Mouse (Mus musculus): ENCODE measurements around the gene Med12l. TPM values are rescaled to one million over a fixed set of nuclear protein-coding genes. Genes with fewer than 3 reads are reported as not detected.

The Med12l gene
- total RNA-seq, 2 experiments from 2014 or later, result 0.27 to 0.45 TPM

DNA sequence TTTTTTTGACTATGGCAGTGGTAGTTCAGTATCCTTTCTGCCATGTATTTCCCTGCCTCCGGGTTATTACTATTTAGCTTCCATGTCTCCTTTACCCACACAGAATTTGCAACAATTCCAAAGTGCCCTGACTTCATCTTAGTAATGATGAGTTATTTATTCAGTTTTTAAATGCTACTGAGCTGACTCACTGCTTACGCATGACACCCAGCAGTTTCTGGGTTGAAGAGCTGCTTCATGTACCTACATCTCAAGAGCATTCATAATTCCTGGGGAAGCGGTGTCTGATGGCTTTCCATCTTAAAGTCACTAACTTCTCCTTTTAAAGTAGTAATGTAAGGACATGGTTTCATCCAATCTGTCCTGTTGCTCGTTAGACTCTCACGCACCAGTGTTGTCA is 299.3 kb downstream of the Med12l start:
- DNase-seq (ENCODE audit: low spot score), result no peak

- no peak for DNase-seq (ENCODE audit: low spot score)
These were observed 299.9 kb downstream of the Med12l start for GRCm38 (mm10) chr3:59305518-59305917.

DNA sequence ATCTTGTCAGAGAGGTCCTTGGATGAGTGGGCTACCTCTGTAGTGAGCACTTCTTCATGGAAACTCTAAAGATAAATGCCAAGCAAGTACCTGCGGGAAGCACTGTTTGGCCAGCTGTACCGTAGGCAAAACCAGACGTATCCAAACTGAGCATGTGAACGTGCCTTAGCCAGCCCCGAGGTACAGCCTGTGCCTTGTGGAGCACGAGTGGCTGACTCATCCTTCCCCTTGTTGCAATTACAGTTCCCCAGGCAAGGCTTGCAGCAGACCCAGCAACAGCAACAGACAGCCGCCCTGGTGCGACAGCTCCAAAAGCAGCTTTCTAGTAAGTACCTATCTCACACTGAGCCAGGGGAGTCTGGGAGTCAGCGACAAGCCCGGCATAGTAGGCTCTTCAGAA is 307.0 kb downstream of the Med12l start:
- peak; percentile 17 for DNase-seq (ENCODE audit: low spot score)

DNA sequence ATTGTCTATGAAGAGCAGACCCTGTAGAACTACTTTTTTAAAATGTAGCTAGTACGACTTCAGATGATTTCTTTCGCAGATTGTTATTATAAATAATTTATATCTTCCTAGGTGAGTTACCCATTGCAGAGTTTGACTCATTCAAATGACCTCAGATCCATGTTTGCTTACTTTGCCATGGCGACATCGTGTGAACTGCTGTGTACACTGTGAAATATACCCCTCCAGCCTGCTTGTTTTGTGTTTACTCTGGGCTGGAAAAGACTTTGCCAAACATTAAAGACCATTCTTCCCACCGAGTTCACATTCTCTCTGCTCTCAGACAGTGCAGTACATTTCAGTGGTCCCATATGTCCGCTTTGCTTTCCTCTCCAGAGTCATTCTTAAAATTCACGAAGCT is 310.5 kb downstream of the Med12l start:
- DNase-seq (ENCODE audit: low spot score), result no peak

GRCm38 (mm10) chr3:59321278-59321876 is 315.8 kb downstream of the Med12l start:
- DNase-seq (ENCODE audit: low spot score), result peak; percentile 44

- no peak for DNase-seq (ENCODE audit: low spot score)
These were observed 322.9 kb downstream of the Med12l start for GRCm38 (mm10) chr3:59328526-59328925.

DNA sequence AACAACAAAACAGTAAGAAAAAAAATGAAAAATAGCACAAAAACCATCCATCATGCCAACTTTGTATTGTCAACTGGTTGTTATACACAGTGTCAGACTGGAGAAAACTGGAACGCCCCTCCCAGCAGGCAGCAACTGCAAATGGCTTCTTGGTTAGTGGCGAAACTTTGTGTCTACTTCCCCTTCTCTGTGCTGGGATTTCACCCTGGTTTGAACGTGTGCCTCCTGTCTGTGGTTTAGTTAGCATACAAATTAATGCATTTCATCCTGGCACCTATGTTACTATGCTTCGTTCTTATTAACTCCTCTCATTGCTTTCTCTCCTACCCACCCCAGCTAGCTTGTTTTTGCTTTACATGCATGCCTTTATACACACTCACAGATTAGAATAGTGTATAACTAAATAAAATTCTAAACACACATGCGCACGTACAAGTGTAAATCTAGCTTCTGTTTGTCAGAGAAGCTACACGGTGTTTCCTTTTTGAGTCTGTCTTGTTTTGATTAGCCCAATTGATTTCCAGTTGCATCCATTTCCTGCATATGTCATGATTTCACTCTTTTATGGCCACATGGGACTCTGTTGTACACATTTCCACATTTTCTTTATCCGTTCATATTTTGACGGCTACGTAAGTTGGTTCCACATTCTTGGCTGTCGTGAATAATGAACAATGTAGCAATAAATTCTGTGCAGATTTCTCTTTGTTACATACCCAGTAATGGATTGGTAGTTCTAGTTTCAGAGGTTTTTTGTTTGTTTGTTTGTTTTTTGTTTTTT is 336.2 kb downstream of the Med12l start:
- DNase-seq (ENCODE audit: low spot score), result no peak

- DNase-seq (ENCODE audit: low spot score), result peak; percentile 75
These were observed 337.4 kb downstream of the Med12l start for GRCm38 (mm10) chr3:59343026-59343425.

- DNase-seq (ENCODE audit: low spot score), result peak; percentile 15
These were observed 338.7 kb downstream of the Med12l start, which contains the start of gene Igsf10 for GRCm38 (mm10) chr3:59344065-59344905. Gene Igsf10 (minus strand): TSS chr3:59344394.

GRCm38 (mm10) chr3:59351768-59352167 is 346.1 kb downstream of the Med12l start:
- no peak for DNase-seq (ENCODE audit: low spot score)

GRCm38 (mm10) chr3:59354156-59354555 is 348.5 kb downstream of the Med12l start:
- DNase-seq (ENCODE audit: low spot score), result peak; percentile 25

GRCm38 (mm10) chr3:59360102-59360501 is 354.5 kb downstream of the Med12l start:
- DNase-seq (ENCODE audit: low spot score), result no peak

DNA sequence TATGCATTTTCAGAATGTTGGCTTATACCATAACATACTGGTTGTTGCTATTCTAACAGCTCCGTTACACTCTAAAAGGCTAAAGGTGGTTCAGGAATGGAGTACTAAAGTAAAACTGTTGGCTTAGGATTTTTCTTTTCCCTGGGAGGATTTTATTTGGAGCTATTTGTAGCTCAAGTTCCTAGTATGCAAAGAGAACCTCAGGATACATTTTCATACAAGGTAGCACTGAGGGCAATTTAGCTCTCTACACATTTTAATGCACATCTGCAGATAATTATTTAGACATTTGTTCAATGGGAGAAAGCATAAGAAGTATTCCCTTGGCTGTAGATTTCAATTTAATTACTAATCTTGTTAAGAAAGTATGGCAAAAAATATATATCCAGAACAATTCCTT is 356.3 kb downstream of the Med12l start:
- no peak for DNase-seq (ENCODE audit: low spot score)

Other genes with a start within 250 kb of the Med12l start
- not detected for gene Mindy4b-ps, start 183.5 kb upstream of the Med12l start, total RNA-seq (2021)
- gene Clrn1, start 120.5 kb upstream of the Med12l start, total RNA-seq (2021), result not detected
- gene Gpr171, start 96.0 kb downstream of the Med12l start, total RNA-seq (2021), result under 1 TPM in 1 of 2 experiments, not detected in 1; 0.09 TPM
- 1 to 10 TPM; 1.2 to 1.8 TPM for gene P2ry14, start 147.8 kb downstream of the Med12l start, total RNA-seq (2021)
- gene Gpr87, start 189.3 kb downstream of the Med12l start, total RNA-seq (2021), result not detected
- under 1 TPM in 1 of 2 experiments, not detected in 1; 0.33 TPM for gene P2ry13, start 205.1 kb downstream of the Med12l start, total RNA-seq (2021)